Mouse (Mus musculus) kidney, postnatal 4 days (tissue): ENCODE data around the gene Wrb.
"Not testable (repeated sequence)": the region's sequence is repeated elsewhere in the genome, so short reads cannot be mapped to it uniquely, and the experiment has no call there.

ENCODE experiments used
- DNase-seq, 2 experiments: peaks; one replicate each; pipeline ENCODE4 v3.0.0; 2021; ENCODE audit warnings: mixed read lengths in 2 of 2

Gene Wrb

DNA sequence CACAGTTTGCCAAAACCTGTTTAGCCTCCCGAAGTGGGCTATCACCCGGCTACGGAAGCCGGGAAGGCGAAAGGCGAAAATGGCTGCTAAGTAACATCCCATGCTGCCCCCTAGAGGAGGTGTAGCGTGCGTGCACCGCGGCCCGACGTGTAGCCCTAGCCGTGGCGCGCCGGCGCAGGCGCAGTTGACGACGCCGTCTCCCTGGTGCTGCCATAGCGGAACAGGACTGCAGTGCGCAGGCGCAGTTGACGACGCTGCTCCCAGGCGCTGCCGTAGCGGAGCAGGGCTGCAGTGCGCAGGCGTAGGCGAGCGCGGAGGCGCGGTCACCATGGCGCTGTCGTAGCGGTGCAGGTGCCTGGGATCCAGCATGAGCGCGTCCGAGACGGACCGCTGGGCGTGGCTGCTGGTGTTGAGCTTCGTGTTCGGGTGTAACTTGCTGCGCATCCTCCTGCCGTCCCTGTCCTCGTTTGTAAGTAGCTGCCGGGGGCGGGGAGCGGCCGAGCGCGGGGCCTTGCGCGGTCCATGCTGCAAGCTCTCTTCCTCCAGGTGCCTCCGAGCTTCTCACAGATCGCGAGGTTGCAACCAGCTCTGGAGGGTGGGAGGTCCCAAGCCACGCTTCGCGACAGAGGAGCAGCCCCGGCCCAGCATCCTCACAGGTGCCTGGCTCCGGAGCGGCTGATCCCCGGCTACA, at the start of gene Wrb:
Gene Wrb (plus strand): TSS at position 298 of the 691 bp plus-strand sequence.
- peak; percentile 100 for DNase-seq

DNA sequence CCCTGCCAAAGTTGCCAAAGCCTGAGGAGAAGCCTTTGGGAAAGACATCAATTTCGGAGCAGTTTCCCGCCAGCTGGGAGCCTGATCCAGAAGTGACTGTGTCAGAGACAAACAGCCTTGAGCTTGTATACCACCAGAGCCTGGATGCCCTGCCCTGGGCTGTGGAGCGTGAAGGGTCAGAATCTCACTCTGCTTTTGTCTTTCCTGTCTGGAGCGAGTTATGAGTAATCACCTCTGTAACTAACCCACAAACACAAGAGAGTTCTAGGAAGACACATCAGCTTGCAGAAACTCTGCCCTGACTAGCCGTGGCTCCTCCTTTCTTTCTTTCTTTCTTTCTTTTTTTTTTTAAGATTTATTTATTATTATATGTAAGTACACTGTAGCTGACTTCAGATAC, 49.2 kb upstream of the Wrb start:
- DNase-seq = no peak

DNA sequence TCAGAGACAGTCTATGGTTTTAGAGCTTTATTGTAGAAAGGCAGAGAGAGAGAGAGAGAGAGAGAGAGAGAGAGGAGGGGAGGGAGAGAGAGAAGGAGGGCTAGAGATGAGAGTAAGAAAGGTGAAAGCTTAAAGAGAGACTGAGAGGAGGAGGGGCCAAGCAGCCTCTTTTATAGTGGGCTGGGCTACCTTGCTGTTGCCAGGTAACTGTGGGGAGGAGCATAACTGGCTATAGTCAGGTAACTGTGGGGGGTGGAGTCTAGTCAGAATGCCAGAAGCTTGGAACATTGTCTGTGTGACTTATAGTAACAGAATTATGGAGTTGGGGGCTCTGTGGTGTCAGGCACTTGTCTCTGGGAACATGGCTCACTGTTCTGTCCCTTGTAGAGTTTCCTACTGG, 47.4 kb upstream of the Wrb start:
- not testable (repeated sequence) for DNase-seq

DNA sequence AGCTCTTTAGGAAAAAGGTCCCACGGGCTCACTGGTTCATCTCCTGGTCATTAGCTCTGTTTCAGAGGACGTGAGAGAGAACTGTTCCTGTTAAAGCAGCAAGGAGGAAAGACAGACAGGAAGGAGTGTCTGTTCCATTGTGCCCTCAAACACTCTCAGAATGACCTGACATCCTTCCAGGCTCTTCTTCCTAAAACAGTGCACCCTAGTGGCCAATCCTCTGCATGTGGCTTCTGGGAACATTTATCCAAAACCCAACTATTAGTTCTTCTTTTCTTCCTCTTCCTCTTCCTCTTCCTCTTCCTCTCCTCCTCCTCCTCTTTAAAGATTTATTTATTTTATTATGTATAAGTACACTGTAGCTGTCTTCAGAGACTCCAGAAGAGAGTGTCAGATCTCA, 42.2 kb upstream of the Wrb start:
- DNase-seq = no peak

- DNase-seq = no peak
Measured at GRCm38 (mm10) chr16:96109673-96110072, 35.5 kb upstream of the Wrb start.

DNA sequence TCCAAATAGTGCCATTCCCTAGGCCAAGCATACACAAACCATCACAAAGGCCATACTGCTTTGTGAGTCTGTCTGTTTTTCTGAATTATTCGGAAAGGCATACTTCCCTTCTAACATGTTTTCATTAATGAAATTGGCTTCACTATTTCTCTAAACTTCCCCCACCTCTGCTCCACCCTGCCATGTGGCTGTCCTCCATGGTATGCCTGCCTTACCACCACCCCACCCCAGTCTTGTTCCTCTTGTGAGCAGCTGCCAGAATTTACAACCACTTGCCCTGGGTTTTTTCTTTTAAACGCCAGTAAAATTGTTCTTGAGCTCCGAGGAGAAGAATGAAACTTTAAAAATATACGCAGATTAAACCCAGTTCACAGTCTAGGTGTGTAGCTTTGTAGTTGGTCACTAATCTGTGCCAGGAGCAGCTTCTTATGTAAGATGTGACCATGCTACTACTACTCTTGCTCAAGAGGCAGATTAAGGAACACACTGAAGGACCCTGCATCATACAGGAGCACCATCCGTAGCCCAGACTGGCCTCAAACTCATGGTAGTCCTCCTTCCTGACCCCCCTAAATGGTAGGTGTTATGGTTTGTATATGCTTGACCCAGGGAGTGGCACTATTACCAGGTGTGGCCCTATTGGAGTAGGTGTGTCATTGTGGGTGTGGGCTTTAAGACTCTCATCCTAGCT, 34.4 kb upstream of the Wrb start:
- no peak for DNase-seq

DNA sequence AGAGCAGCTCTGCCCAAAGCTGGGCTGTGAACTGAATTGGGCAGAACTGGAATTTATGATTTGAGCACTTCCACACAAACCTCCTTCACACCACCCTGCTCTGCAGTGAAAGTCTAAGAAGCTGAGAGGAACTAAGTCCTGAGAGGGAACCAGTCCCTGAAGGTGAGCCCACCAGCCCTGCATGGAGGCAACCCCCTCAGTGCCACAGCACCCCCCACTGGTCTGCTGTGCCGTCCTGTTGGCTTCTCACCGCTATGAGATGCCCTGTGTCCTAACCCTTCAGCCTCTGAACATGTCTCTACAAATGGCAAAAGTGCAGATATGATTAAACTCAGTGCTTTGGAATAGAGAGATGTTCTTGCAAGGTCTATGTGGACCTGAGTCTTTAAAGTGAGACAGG, 32.4 kb upstream of the Wrb start:
- DNase-seq = no peak

GRCm38 (mm10) chr16:96114729-96115128, 30.5 kb upstream of the Wrb start:
- DNase-seq = no peak

GRCm38 (mm10) chr16:96120022-96120623, 25.1 kb upstream of the Wrb start:
- no peak for DNase-seq

DNA sequence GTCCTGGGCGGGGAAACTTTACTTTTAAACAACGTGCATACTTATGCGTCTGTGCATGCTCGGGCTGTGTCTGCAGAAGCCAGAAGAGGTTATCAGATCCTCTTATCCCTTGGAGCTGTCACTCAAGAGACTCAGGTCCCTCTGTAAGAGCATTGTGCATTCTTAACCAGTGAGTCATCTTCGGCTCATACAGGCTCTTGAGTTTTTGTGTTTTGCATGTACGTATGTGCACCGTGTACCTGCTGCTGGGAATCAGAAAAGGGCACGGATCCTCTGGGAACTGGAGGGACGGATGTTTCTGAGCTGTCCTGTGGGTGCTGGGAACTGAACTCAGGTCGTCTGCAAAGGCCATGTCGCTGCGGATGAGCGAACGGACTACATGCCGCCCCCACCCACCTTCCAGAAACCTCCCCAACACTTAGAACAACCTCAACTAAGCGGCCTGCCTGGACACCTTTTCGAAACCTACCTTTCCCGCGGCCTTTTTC, 18.5 kb upstream of the Wrb start:
- DNase-seq = no peak

DNA sequence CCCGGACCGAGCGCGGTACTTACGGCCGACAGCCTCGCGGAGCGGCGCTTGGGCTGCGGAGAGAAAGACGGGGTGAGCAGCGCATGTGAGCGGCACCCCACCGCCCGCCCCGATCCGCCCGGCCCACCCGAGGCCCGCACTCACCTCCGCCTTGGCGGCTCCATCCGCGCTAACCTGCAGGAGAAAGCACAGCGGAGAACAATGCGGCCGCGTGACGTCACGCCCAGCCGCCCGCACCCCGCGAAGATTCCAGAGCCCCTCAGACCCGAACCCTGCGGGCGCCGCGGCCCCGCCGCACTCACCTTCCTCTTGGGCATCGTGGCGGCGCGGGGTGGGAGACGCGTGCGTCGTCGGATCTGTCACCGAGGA, 17.9 kb upstream of the Wrb start:
- no peak for DNase-seq

- DNase-seq = peak; percentile 98 to 99
Measured at GRCm38 (mm10) chr16:96127657-96128344, 17.4 kb upstream of the Wrb start, which contains the start of gene Hmgn1. Hmgn1 (minus strand) TSS chr16:96127729.

- DNase-seq = no peak
Measured at GRCm38 (mm10) chr16:96128466-96128865, 16.7 kb upstream of the Wrb start.

- DNase-seq = not testable (repeated sequence)
Measured at GRCm38 (mm10) chr16:96144748-96145109, 478 bp upstream of the Wrb start.

GRCm38 (mm10) chr16:96145814-96146213, 607 bp downstream of the Wrb start:
- no peak for DNase-seq

- no peak for DNase-seq
Measured at GRCm38 (mm10) chr16:96148834-96149233, 3.6 kb downstream of the Wrb start.

DNA sequence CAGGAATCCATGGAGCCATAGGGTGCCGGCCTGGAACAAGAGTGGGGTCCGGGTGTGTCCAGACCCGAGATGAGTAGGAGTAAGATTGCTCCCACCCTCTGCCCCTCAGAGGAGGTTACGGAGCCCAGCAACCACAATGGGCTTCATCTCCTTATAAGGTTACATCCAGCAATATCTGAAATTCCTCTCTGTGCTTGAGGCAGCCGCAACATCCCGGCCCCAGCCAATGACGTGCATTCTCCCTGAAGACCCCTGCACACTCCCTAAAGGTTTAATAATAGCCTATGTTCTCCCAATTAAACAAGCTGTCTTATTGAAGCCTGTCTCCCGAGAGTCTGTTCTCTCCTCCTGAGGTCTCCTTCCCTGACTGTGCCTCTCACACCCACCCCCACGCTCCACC, 4.1 kb downstream of the Wrb start:
- peak in 1 of 2 experiments; percentile 35 for DNase-seq

- no peak for DNase-seq
Measured at GRCm38 (mm10) chr16:96150995-96151394, 5.8 kb downstream of the Wrb start.

GRCm38 (mm10) chr16:96151551-96151950, 6.3 kb downstream of the Wrb start:
- peak; percentile 92 to 93 for DNase-seq

- no peak for DNase-seq
Measured at GRCm38 (mm10) chr16:96154476-96154875, 9.3 kb downstream of the Wrb start.

DNA sequence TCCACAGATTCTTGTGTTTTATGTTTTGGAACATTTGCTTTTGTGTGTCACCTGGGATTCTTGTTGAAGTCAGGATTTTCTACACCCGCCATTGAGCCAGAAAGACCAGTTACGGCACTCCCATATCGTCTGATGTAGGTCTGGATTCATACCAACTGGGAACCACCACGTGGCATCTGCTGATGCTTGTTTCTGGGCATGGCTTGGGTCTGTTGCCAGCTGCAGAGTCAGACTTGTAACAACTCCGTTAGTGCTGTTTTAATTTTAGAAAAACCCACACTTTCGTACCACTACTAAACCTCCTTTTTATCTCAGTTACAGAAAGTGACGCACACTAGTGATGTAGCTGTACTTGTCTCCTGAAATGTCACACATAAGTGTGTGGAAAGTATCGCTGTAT, 10.8 kb downstream of the Wrb start:
- DNase-seq = no peak

DNA sequence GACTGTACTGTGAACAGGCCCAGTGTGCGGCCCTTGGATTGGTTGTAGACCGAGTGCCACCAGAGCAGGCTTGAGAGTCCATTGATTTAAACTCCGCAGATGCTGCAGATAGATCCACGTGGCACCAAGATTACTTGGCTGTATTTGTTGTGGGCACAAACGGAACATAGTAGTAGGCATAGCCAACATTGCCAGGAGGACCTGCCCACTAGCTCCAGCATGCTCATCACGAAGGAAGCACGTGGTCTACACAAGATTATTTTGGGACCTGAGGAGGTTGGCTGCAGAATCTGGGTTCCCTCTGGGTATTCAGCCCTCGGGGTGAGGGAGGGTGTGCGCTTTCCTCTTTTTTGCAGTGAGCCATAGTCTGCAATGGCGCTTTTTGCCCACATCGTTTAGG, 12.0 kb downstream of the Wrb start:
- DNase-seq = no peak

DNA sequence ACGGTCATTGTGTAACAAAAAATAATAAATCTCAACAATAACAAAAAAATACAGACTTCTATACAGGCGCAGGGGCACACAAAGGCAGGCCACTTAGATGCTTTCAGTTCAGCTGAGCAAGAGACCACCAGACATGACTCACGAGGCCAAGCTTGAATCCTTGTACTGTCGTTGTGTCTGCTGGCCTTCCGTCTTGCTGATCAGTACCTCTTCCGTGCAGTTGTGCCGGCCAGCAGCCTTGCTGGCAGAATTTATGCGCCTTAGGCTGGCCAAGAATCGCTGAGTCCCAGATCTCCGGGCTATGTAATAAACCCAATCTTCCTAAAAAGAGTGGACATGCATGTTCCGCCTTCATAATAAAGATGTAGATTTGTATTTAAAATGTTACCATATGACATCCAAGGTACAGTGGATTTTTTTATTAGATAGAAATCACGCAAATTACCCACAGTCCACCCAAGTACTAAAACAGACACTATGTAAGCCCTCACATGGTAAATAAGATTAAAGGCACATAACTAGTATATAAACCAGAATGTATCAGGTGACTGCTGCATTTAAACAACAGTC, 13.4 kb downstream of the Wrb start:
- peak in 1 of 2 experiments; percentile 31 for DNase-seq
